Mouse (Mus musculus) liver, embryonic 16.5 days (tissue): Measurements from ENCODE around the gene Aatk. TPM values are rescaled to one million over a fixed set of nuclear protein-coding genes. Genes with fewer than 3 reads are reported as not detected.
A peak's percentile ranks its signal among the peaks of the same experiment; 100 is the strongest.

Source experiments
- ATAC-seq: fragments of 200-750 bp; cut with Nextera tagmentation; 2 replicates; pipeline ENCODE4 v1.8.0; 2017; ENCODE audit warnings: low read depth, mild to moderate bottlenecking, moderate number of reproducible peaks, moderate library complexity
- H3K27ac ChIP-seq: fragments of 300-500 bp; sonication (generic); 2 replicates; pipeline ENCODE4 v1.5.1; 2014; ENCODE audit warnings: mild to moderate bottlenecking, low read length
- H3K27me3 ChIP-seq: fragments of 300-500 bp; sonication (generic); 2 replicates; pipeline ENCODE4 v1.6.1; 2014; ENCODE audit warnings: low read depth, low read length, mixed read lengths; ENCODE audit not compliant: control insufficient read depth, insufficient read depth
- H3K36me3 ChIP-seq: fragments of 300-500 bp; sonication (generic); 2 replicates; pipeline ENCODE4 v1.6.1; 2014; ENCODE audit warnings: mild to moderate bottlenecking; ENCODE audit not compliant: control insufficient read depth, insufficient read depth
- H3K4me1 ChIP-seq: fragments of 300-500 bp; sonication (generic); 2 replicates; pipeline ENCODE4 v1.6.1; 2014; ENCODE audit warnings: low read depth, low read length, mixed read lengths; ENCODE audit not compliant: control insufficient read depth
- H3K4me2 ChIP-seq: fragments of 300-500 bp; sonication (generic); 2 replicates; pipeline ENCODE4 v1.6.1; 2014; ENCODE audit warnings: low read depth, low read length, mixed read lengths
- H3K4me3 ChIP-seq: fragments of 300-500 bp; sonication (generic); 2 replicates; pipeline ENCODE4 v1.5.1; 2014; ENCODE audit warnings: low read depth, mild to moderate bottlenecking, low read length
- H3K9ac ChIP-seq: fragments of 300-500 bp; sonication (generic); 2 replicates; pipeline ENCODE4 v1.6.1; 2014; ENCODE audit warnings: low read depth, low read length
- H3K9me3 ChIP-seq: fragments of 300-500 bp; sonication (generic); replicated peaks from 2 replicates; pipeline ENCODE4 v1.6.1; 2016; ENCODE audit warnings: low read length; ENCODE audit not compliant: control insufficient read depth
- WGBS: fragments of 180-500 bp; shearing (Covaris S2); extraction: QIAGEN DNeasy Blood & Tissue Kit; methylation state at CpG from one replicate; pipeline ENCODE4 v1.1.7; 2014; ENCODE audit not compliant: insufficient replicate concordance; 5-methylcytosine and 5-hydroxymethylcytosine counted together
- polyA plus RNA-seq: library from polyadenylated mRNA; unstranded; fragments of >200 nt; fragmentation: Nextera tagmentation; extraction: Ambion mirVana; gene quantifications from 2 replicates; pipeline ENCODE4 v1.2.1, GENCODE M21; 2015

Gene Aatk
- polyA plus RNA-seq, 1 experiment from 2014 or later = 0.67 TPM

DNA sequence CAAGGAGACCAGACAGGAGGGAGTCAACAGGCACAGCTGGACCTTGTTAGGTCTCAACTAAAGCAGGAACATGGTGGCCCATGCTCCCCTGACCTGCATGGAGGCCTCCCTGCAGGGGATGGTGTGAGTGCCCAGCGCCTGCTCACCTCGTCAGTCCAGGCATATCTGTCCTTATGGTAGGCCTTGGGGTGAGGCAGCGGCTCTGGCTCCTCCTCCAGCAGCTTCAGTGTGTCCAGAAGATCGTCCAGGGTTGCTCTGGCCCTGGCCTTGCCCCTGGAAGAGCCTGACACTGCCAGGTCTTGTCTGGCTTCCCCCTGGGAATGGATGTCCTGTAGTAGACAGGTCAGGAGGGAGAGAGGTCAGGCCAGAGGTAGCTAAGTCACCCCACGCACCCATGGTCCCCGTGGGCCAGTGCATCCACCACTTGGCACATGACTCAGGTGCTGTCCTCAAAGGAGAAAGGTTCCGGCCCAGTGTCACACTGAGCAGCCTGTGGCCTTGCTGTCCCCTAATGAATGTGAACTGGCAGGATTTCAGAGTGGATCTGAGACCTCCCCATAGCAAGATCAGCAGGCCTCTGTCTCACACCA is 24.9 kb upstream of the Aatk start:
- WGBS = 80% methylated on average over 7 of the region's 7 CpGs

DNA sequence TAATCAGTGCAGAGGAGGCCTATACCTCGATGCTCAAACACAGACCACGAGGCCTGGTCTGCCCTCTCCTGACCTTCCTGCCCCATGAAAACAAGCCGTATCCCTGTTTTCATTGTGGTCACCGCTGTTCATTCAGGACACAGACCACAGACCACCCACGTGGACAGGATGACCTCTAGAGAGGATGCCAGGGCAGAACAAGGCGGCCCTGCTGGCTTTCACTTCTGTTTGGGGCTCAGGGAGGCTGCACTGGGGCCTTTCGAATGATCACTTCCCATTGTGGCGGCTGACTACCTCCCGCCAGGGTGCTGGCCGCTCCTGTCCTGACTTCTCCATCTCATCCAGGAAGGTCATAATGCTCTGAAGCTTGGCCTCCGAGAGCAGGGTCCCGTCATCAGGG is 24.1 kb upstream of the Aatk start:
- H3K36me3 ChIP-seq = no peaks in the 10 kb centered on the region

More for the DNA sequence above, 24.9 kb upstream of the Aatk start:
- ATAC-seq = no peak
- Histone ChIP-seq H3K4me2 (no peak overlapping the region), H3K9me3 (no peaks in the 10 kb centered on the region), H3K27me3 (no peaks in the 10 kb centered on the region), H3K27ac (no peak overlapping the region), H3K4me3 (no peak overlapping the region), H3K4me1 (no peaks in the 10 kb centered on the region), H3K9ac (no peak overlapping the region), H3K36me3 (no peaks in the 10 kb centered on the region)

GRCm38 (mm10) chr11:120070286-120070930 is 23.4 kb upstream of the Aatk start:
- no peaks in the 10 kb centered on the region for H3K9me3 ChIP-seq
- H3K4me2 ChIP-seq = no peak overlapping the region
- H3K27me3 ChIP-seq = no peaks in the 10 kb centered on the region
- H3K4me1 ChIP-seq = no peaks in the 10 kb centered on the region
- ATAC-seq = no peak
- WGBS = 80% methylated on average over 27 of the region's 27 CpGs
- H3K4me3 ChIP-seq = no peak overlapping the region
- H3K27ac ChIP-seq = no peak overlapping the region
- no peak overlapping the region for H3K9ac ChIP-seq
- H3K36me3 ChIP-seq = no peaks in the 10 kb centered on the region

More for the DNA sequence above, 24.1 kb upstream of the Aatk start:
- no peak for ATAC-seq
- Histone ChIP-seq H3K9ac (no peak overlapping the region), H3K27me3 (no peaks in the 10 kb centered on the region), H3K4me1 (no peaks in the 10 kb centered on the region), H3K4me3 (no peak overlapping the region), H3K9me3 (no peaks in the 10 kb centered on the region), H3K27ac (no peak overlapping the region), H3K4me2 (no peak overlapping the region)
- 66% methylated on average over 12 of the region's 12 CpGs for WGBS

GRCm38 (mm10) chr11:120069261-120069660 is 22.3 kb upstream of the Aatk start:
- no peaks in the 10 kb centered on the region for H3K9me3 ChIP-seq
- H3K36me3 ChIP-seq = no peaks in the 10 kb centered on the region
- WGBS = 67% methylated on average over 11 of the region's 11 CpGs
- H3K4me2 ChIP-seq = no peak overlapping the region
- no peak overlapping the region for H3K9ac ChIP-seq
- H3K4me3 ChIP-seq = no peak overlapping the region
- no peaks in the 10 kb centered on the region for H3K4me1 ChIP-seq
- H3K27me3 ChIP-seq = no peaks in the 10 kb centered on the region
- ATAC-seq = no peak
- H3K27ac ChIP-seq = no peak overlapping the region

- no peaks in the 10 kb centered on the region for H3K36me3 ChIP-seq
- H3K9me3 ChIP-seq = no peaks in the 10 kb centered on the region
- no peak overlapping the region for H3K9ac ChIP-seq
- no peak overlapping the region for H3K4me3 ChIP-seq
- ATAC-seq = no peak
- H3K4me1 ChIP-seq = no peaks in the 10 kb centered on the region
- no peak overlapping the region for H3K4me2 ChIP-seq
- 77% methylated on average over 17 of the region's 17 CpGs for WGBS
- H3K27ac ChIP-seq = no peak overlapping the region
- H3K27me3 ChIP-seq = no peaks in the 10 kb centered on the region
Measured at GRCm38 (mm10) chr11:120067834-120068233, 20.9 kb upstream of the Aatk start.

DNA sequence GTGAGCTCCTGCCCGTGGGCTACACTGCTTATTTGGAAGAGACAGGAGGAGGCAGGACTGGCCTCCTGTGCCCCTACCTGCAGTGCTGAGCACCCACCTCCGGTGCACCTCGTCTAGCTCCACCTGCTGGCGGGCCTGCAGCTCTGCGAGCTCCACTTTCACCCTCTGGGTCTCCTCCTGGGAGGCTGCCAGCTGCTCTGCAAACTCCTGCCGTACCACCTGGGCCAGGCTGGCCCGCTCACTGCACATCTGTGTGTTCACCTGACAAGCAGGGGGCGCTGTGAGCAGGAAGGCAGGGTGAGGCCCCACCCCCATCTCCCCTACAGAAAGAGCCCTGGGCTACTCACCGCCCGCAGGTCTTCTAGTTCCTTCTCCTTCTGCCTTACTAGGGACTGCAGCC is 18.3 kb upstream of the Aatk start:
- WGBS = 36% methylated on average over 10 of the region's 10 CpGs
- ATAC-seq = 0 out of 2 replicates have a peak, but pooled peaks have one; percentile 14
- H3K9ac ChIP-seq = no peak overlapping the region

DNA sequence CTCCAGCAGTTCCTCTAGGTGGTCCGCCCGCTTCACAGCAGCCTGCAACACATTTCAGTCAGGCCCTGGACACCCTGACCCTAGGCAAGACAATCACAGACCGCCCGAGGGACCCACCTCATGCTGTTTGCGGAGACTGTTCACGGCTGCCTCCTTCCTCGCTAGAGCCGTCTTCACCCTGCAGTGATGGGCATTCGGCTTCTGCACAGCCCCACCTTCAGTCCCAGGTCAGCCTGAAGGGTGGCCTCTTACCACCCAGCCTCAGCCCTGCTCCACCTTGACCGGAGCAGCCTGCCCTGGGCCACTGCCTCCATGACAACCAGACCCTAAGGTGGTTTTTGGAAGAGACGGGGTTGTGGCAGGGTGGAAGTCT is 17.7 kb upstream of the Aatk start:
- ATAC-seq = no peak
- Histone ChIP-seq H3K4me1 (no peaks in the 10 kb centered on the region), H3K9me3 (no peaks in the 10 kb centered on the region), H3K4me2 (no peak overlapping the region), H3K27me3 (no peaks in the 10 kb centered on the region), H3K27ac (peak overlapping the region; percentile 13; the same call in 1 of the 2 replicates), H3K4me3 (no peak overlapping the region), H3K9ac (no peak overlapping the region), H3K36me3 (no peaks in the 10 kb centered on the region)
- 80% methylated on average over 11 of the region's 11 CpGs for WGBS

More for the DNA sequence above, 18.3 kb upstream of the Aatk start:
- Histone ChIP-seq H3K4me1 (no peaks in the 10 kb centered on the region), H3K9me3 (no peaks in the 10 kb centered on the region), H3K36me3 (no peaks in the 10 kb centered on the region), H3K27me3 (no peaks in the 10 kb centered on the region), H3K4me2 (no peak overlapping the region), H3K4me3 (no peak overlapping the region), H3K27ac (no peak overlapping the region)

DNA sequence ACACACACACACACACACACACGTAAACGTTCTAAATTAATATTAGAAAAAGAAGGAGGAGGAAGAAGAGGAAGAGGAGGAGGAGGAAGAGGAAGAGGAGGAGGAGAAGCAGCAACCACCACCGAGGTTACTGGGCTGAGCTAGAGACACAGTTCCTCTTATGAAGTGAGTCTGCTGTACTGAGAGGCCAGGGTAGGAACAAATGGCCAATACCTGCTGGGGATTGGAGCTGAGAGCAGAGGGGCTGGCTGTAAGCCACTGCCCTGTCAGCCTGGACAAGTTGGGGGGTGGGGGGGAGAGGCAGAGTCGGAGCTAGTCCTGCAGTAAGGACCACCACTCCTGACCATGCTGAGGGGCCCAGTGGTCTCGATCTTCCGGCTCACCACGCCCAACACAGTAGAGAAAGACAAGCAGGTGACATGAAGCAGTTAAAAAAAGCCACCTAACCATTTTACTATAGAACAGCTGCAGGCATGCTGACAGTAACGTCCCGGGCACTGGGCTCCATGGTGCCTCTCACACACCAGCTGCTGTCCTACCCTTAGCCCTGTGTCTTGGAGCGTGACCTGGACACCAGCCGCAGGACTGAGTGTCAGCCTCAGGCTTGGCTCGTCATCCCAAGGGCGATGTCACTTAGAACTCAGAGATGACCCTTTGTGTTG is 17.2 kb upstream of the Aatk start:
- ATAC-seq = no peak
- Histone ChIP-seq H3K9me3 (no peaks in the 10 kb centered on the region), H3K4me1 (no peaks in the 10 kb centered on the region), H3K9ac (no peak overlapping the region), H3K36me3 (no peaks in the 10 kb centered on the region), H3K27me3 (no peaks in the 10 kb centered on the region), H3K4me2 (no peak overlapping the region; the same call in 1 of the 2 replicates), H3K4me3 (no peak overlapping the region), H3K27ac (peak overlapping the region; percentile 13; the same call in 1 of the 2 replicates)
- 50% methylated on average over 13 of the region's 13 CpGs for WGBS

DNA sequence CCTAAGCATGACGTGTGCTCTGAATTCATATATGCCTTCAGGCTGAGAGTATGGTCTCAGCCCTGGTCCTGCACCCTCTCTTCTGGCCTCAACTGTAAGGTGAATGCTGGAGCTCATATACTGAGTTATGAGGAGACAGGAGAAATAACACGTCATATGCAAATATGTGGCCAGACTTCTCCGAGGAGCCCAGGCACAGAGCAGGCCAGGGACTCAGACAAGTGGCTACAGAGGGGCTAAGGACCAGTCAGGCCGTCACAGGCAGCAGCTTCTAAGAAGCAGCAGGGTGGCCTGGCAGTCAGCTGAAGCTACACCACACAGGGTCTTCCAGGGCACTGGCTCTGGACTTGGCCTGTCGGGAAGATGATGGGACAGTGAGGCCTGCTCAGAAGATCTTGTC is 16.4 kb upstream of the Aatk start:
- 62% methylated on average over 5 of the region's 5 CpGs for WGBS
- Histone ChIP-seq H3K27me3 (no peaks in the 10 kb centered on the region), H3K9ac (no peak overlapping the region), H3K36me3 (no peaks in the 10 kb centered on the region), H3K4me2 (no peak overlapping the region), H3K9me3 (no peaks in the 10 kb centered on the region), H3K4me1 (no peaks in the 10 kb centered on the region), H3K27ac (no peak overlapping the region), H3K4me3 (no peak overlapping the region)
- no peak for ATAC-seq
